In the genomic region with DNA sequence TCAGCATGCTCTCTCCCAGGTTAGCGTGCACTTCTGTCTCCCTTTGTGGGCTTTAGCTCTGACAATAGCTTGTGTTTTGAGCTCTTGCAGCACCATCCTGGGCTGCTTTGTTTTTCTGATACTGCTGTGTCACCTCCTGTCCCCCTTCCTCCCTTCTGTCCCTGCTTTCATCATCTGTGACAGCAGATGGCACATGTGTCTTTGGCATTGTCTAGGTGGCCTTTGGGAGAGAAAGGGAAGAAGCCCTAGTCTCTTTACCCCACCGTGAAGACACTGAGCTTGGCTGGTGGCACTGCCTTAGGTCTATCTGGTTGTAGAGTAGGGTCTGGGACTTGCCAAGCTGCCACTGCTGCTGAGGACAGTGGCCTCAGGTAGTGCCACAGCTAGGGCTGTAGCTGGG, we compare ENCODE assay signal across 22 mouse cellular contexts. TPM values are rescaled to one million over a fixed set of nuclear protein-coding genes. Genes with fewer than 3 reads are reported as not detected.
DNase-seq lines count a peak whose midpoint lies in the region; ATAC-seq and TF ChIP-seq lines count a peak whose summit lies in the region.
"Had no signal": no experiment of that assay in that cellular context is flagged by ENCODE, and none has a peak within 500 bp of the region (broad histone marks: within the 10 kb centered on the region; RNA-seq: fewer than 3 reads in every experiment).

No protein-coding gene starts in this region.

- TF ChIP-seq EP300 in liver, postnatal 0 days (IDR thresholded peaks at IDR 0.05; ENCODE audit: low read depth), result no peak

- H3K4me1 ChIP-seq in cerebellum, adult 2 months (ENCODE audit: control insufficient read depth, insufficient read depth, low read length), result no peaks in the 10 kb centered on the region; the same call in 1 of the 2 replicates
- no peaks in the 10 kb centered on the region for H3K4me1 ChIP-seq in liver, postnatal 0 days (ENCODE audit: insufficient read depth)
- peaks cover 46% of the 10 kb centered on the region for H3K4me1 ChIP-seq in megakaryocyte, embryonic 14.5 days
- H3K4me1 ChIP-seq: neural tube, embryonic 12.5 days had no signal

- no peak for TF ChIP-seq POLR2A in cerebellum, adult 2 months (IDR thresholded peaks at IDR 0.05; ENCODE audit: borderline replicate concordance, insufficient read depth, low read length)

- H3K36me3 ChIP-seq in liver, postnatal 0 days (replicated peaks; ENCODE audit: insufficient read depth, low read length), result no peaks in the 10 kb centered on the region
- no peaks in the 10 kb centered on the region for H3K36me3 ChIP-seq in megakaryocyte, embryonic 14.5 days (replicated peaks; ENCODE audit: low read length)
- H3K36me3 ChIP-seq: liver, embryonic 13.5 days; midbrain, embryonic 15.5 days; neural tube, embryonic 12.5 days had no signal

- no peak overlapping the region for H3K9ac ChIP-seq in liver, postnatal 0 days (replicated peaks)
- H3K9ac ChIP-seq: liver, embryonic 13.5 days; midbrain, embryonic 15.5 days; neural tube, embryonic 12.5 days had no signal

- ATAC-seq in liver, postnatal 0 days, result no peak
- ATAC-seq: forebrain, embryonic 14.5 days; midbrain, embryonic 15.5 days had no signal

- H3K27me3 ChIP-seq in cerebellum, adult 2 months (ENCODE audit: control insufficient read depth, insufficient read depth, low read length), result no peaks in the 10 kb centered on the region
- no peaks in the 10 kb centered on the region for H3K27me3 ChIP-seq in liver, postnatal 0 days (ENCODE audit: insufficient read depth, low read length)
- peaks cover 2% of the 10 kb centered on the region for H3K27me3 ChIP-seq in megakaryocyte, embryonic 14.5 days (replicated peaks)
- H3K27me3 ChIP-seq: liver, embryonic 13.5 days; midbrain, embryonic 15.5 days; neural tube, embryonic 12.5 days had no signal

- DNase-seq in cerebellum, postnatal 10 days, result peak; percentile 43 to 52
- no peak for DNase-seq in cerebellum, adult 2 months
- no peak for DNase-seq in liver, postnatal 0 days
- no peak for DNase-seq in liver
- peak; percentile 51 to 52 for DNase-seq in thymus, postnatal 36 days
- no peak for DNase-seq in right cerebral cortex, adult 18-20 months
- no peak for DNase-seq in urinary bladder, postnatal 25 days (ENCODE audit: low spot score)
- DNase-seq: cerebellum, adult 11-12 months; embryo, embryonic 11 days; heart, postnatal 36 days; kidney, adult 18-20 months; kidney, postnatal 14 days; layer of hippocampus, adult 9-11 months; liver, embryonic 13.5 days; lung, postnatal 14 days; right cerebral cortex, postnatal 4 days had no signal

- no peak for TF ChIP-seq CTCF in cerebellum, adult 2 months (IDR thresholded peaks at IDR 0.05; ENCODE audit: borderline replicate concordance, insufficient read depth, low read depth, low read length)
- no peak for TF ChIP-seq CTCF in liver, postnatal 0 days (IDR thresholded peaks at IDR 0.05; ENCODE audit: low read depth)

- no peaks in the 10 kb centered on the region for H3K9me3 ChIP-seq in liver, postnatal 0 days (ENCODE audit: low read length)
- H3K9me3 ChIP-seq in megakaryocyte, embryonic 14.5 days, result no peaks in the 10 kb centered on the region
- H3K9me3 ChIP-seq: liver, embryonic 13.5 days; midbrain, embryonic 15.5 days; neural tube, embryonic 12.5 days had no signal

- peak overlapping the region; percentile 22; the same call in 1 of the 2 replicates for H3K4me2 ChIP-seq in liver, postnatal 0 days (ENCODE audit: low read depth, low read length)
- H3K4me2 ChIP-seq: heart, embryonic 11.5 days; liver, embryonic 13.5 days; midbrain, embryonic 15.5 days; neural tube, embryonic 12.5 days had no signal

- no peak overlapping the region for H3K4me3 ChIP-seq in cerebellum, adult 2 months (replicated peaks; ENCODE audit: insufficient read depth, low read depth, low read length)
- H3K4me3 ChIP-seq in liver, postnatal 0 days (ENCODE audit: low read depth, low read length), result no peak overlapping the region
- H3K4me3 ChIP-seq in megakaryocyte, embryonic 14.5 days (replicated peaks), result peak overlapping the region; percentile 79
- H3K4me3 ChIP-seq: liver, embryonic 13.5 days; midbrain, embryonic 15.5 days; neural tube, embryonic 12.5 days had no signal

- 41% methylated on average over 2 of the region's 2 CpGs for whole genome bisulfite sequencing in cerebellum, adult 2 months
- WGBS in liver, postnatal 0 days (ENCODE audit: insufficient replicate concordance), result 39% methylated on average over 2 of the region's 2 CpGs

- H3K27ac ChIP-seq in cerebellum, adult 2 months (ENCODE audit: insufficient read depth, low read length), result no peak overlapping the region
- no peak overlapping the region for H3K27ac ChIP-seq in liver, postnatal 0 days (ENCODE audit: low read depth)
- H3K27ac ChIP-seq: liver, embryonic 13.5 days; midbrain, embryonic 15.5 days; neural tube, embryonic 12.5 days had no signal

RNA-seq across cellular contexts. Expression of a gene that starts 10.8 kb away (rescaled TPM):
- polyA plus RNA-seq in cerebellum, adult 2 months (2012; rRNA removed), result 26.3 and 29.1 TPM in 2 replicates
- 16.9 and 18.1 TPM in 2 replicates for polyA plus RNA-seq in liver, postnatal 0 days (2015; fragmentation: Nextera tagmentation; extraction: Ambion mirVana)
- polyA plus RNA-seq in megakaryocyte, embryonic 14.5 days (2012; ENCODE audit: insufficient read depth, low replicate concordance), result 2.2 and 3.4 TPM in 2 replicates

RNA-seq across cellular contexts. Expression of a gene that starts 59.9 kb away (rescaled TPM):
- 0.40 TPM in 1 of 2 replicates, not detected in the other for polyA plus RNA-seq in cerebellum, adult 2 months (2012; rRNA removed)
- polyA plus RNA-seq in liver, postnatal 0 days (2015; fragmentation: Nextera tagmentation; extraction: Ambion mirVana), result 0.25 and 0.33 TPM in 2 replicates
- not detected in 2 replicates for polyA plus RNA-seq in megakaryocyte, embryonic 14.5 days (2012; ENCODE audit: insufficient read depth, low replicate concordance)
- polyA plus RNA-seq: brain, embryonic 14.5 days; forebrain, embryonic 14.5 days; liver, embryonic 13.5 days; midbrain, embryonic 15.5 days; neural tube, embryonic 12.5 days had no signal

Comparison
In these comparisons a context has a peak if more than half of its experiments do, and no peak if none do; other contexts are left out.
1. DNase-seq: peak in cerebellum, postnatal 10 days (2 of 2) and thymus, postnatal 36 days (2 of 2); none in cerebellum, adult 2 months (0 of 2), liver, postnatal 0 days (single experiment), liver (single experiment), right cerebral cortex, adult 18-20 months (single experiment) and urinary bladder, postnatal 25 days (single experiment).